Mouse (Mus musculus): ENCODE measurements at regions not wholly inside any gene's neighbourhood (a gene's known extent, or its start where the extent isn't known, plus 50 kb on each side); places are given as distances from the start of the nearest gene placed in this dataset.

GRCm38 (mm10) chr8:26441268-26442030, 322.1 kb downstream of the Gm45692 start:
- no peaks in the 10 kb centered on the region for H3K27me3 ChIP-seq (ENCODE audit: control insufficient read depth, insufficient read depth, low read length)
- no peak overlapping the region for H3K4me2 ChIP-seq (ENCODE audit: low read depth, low read length)
- 73% methylated on average over 12 of the region's 12 CpGs for WGBS
- no peak for DNase-seq (ENCODE audit: low spot score)
- ATAC-seq (replicated peaks; ENCODE audit: insufficient number of reproducible peaks, low FRiP score, low TSS enrichment, low read depth), result no peak
- no peaks in the 10 kb centered on the region for H3K4me1 ChIP-seq (ENCODE audit: control insufficient read depth, insufficient read depth, low read length)
- no peak overlapping the region for H3K4me3 ChIP-seq (ENCODE audit: low read depth, low read length)
- no peaks in the 10 kb centered on the region for H3K9me3 ChIP-seq (replicated peaks; ENCODE audit: control insufficient read depth, low read length)
- H3K27ac ChIP-seq (replicated peaks; ENCODE audit: low read depth, low read length), result no peak overlapping the region
- H3K9ac ChIP-seq (replicated peaks; ENCODE audit: low read length), result no peak overlapping the region
- no peaks in the 10 kb centered on the region for H3K36me3 ChIP-seq (replicated peaks; ENCODE audit: control insufficient read depth, insufficient read depth, low read depth, low read length)

- 36% methylated on average over 4 of the region's 4 CpGs for WGBS
- ATAC-seq (replicated peaks; ENCODE audit: insufficient number of reproducible peaks, low FRiP score, low TSS enrichment, low read depth), result no peak
- Histone ChIP-seq H3K4me2 (ENCODE audit: low read depth, low read length) (no peak overlapping the region), H3K27me3 (ENCODE audit: control insufficient read depth, insufficient read depth, low read length) (no peaks in the 10 kb centered on the region), H3K4me1 (ENCODE audit: control insufficient read depth, insufficient read depth, low read length) (no peaks in the 10 kb centered on the region), H3K9me3 (replicated peaks; ENCODE audit: control insufficient read depth, low read length) (no peaks in the 10 kb centered on the region), H3K9ac (replicated peaks; ENCODE audit: low read length) (no peak overlapping the region), H3K4me3 (ENCODE audit: low read depth, low read length) (no peak overlapping the region), H3K36me3 (replicated peaks; ENCODE audit: control insufficient read depth, insufficient read depth, low read depth, low read length) (no peaks in the 10 kb centered on the region), H3K27ac (replicated peaks; ENCODE audit: low read depth, low read length) (no peak overlapping the region)
- DNase-seq (ENCODE audit: low spot score), result peak; percentile 74
Observed at GRCm38 (mm10) chr8:26443041-26443440, 323.7 kb downstream of the Gm45692 start.

GRCm38 (mm10) chr8:26443735-26444134, 324.4 kb downstream of the Gm45692 start:
- no peak for DNase-seq (ENCODE audit: low spot score)
- Histone ChIP-seq H3K27me3 (ENCODE audit: control insufficient read depth, insufficient read depth, low read length) (no peaks in the 10 kb centered on the region), H3K27ac (replicated peaks; ENCODE audit: low read depth, low read length) (no peak overlapping the region), H3K9me3 (replicated peaks; ENCODE audit: control insufficient read depth, low read length) (no peaks in the 10 kb centered on the region), H3K4me1 (ENCODE audit: control insufficient read depth, insufficient read depth, low read length) (no peaks in the 10 kb centered on the region), H3K36me3 (replicated peaks; ENCODE audit: control insufficient read depth, insufficient read depth, low read depth, low read length) (no peaks in the 10 kb centered on the region), H3K4me2 (ENCODE audit: low read depth, low read length) (no peak overlapping the region), H3K9ac (replicated peaks; ENCODE audit: low read length) (no peak overlapping the region), H3K4me3 (ENCODE audit: low read depth, low read length) (no peak overlapping the region)
- ATAC-seq (replicated peaks; ENCODE audit: insufficient number of reproducible peaks, low FRiP score, low TSS enrichment, low read depth), result no peak
- 91% methylated on average over 11 of the region's 11 CpGs for WGBS

GRCm38 (mm10) chr8:26445991-26446390, 326.7 kb downstream of the Gm45692 start:
- no peak for DNase-seq (ENCODE audit: low spot score)
- no peak overlapping the region for H3K4me3 ChIP-seq (ENCODE audit: low read depth, low read length)
- ATAC-seq (replicated peaks; ENCODE audit: insufficient number of reproducible peaks, low FRiP score, low TSS enrichment, low read depth), result no peak
- H3K9ac ChIP-seq (replicated peaks; ENCODE audit: low read length), result no peak overlapping the region
- no peaks in the 10 kb centered on the region for H3K27me3 ChIP-seq (ENCODE audit: control insufficient read depth, insufficient read depth, low read length)
- no peaks in the 10 kb centered on the region for H3K9me3 ChIP-seq (replicated peaks; ENCODE audit: control insufficient read depth, low read length)
- no peaks in the 10 kb centered on the region for H3K36me3 ChIP-seq (replicated peaks; ENCODE audit: control insufficient read depth, insufficient read depth, low read depth, low read length)
- WGBS, result 80% methylated on average over 4 of the region's 4 CpGs
- H3K4me2 ChIP-seq (ENCODE audit: low read depth, low read length), result no peak overlapping the region
- H3K4me1 ChIP-seq (ENCODE audit: control insufficient read depth, insufficient read depth, low read length), result no peaks in the 10 kb centered on the region
- H3K27ac ChIP-seq (replicated peaks; ENCODE audit: low read depth, low read length), result no peak overlapping the region

- no peak for DNase-seq (ENCODE audit: low spot score)
- WGBS, result 77% methylated on average over 8 of the region's 8 CpGs
- no peak for ATAC-seq (replicated peaks; ENCODE audit: insufficient number of reproducible peaks, low FRiP score, low TSS enrichment, low read depth)
- Histone ChIP-seq H3K4me1 (ENCODE audit: control insufficient read depth, insufficient read depth, low read length) (no peaks in the 10 kb centered on the region), H3K4me3 (ENCODE audit: low read depth, low read length) (no peak overlapping the region), H3K27me3 (ENCODE audit: control insufficient read depth, insufficient read depth, low read length) (no peaks in the 10 kb centered on the region), H3K36me3 (replicated peaks; ENCODE audit: control insufficient read depth, insufficient read depth, low read depth, low read length) (no peaks in the 10 kb centered on the region), H3K4me2 (ENCODE audit: low read depth, low read length) (no peak overlapping the region), H3K9me3 (replicated peaks; ENCODE audit: control insufficient read depth, low read length) (no peaks in the 10 kb centered on the region), H3K27ac (replicated peaks; ENCODE audit: low read depth, low read length) (no peak overlapping the region), H3K9ac (replicated peaks; ENCODE audit: low read length) (no peak overlapping the region)
Observed at GRCm38 (mm10) chr8:26447886-26448640, 328.7 kb downstream of the Gm45692 start.

- H3K4me1 ChIP-seq (ENCODE audit: control insufficient read depth, insufficient read depth, low read length), result no peaks in the 10 kb centered on the region
- H3K9me3 ChIP-seq (replicated peaks; ENCODE audit: control insufficient read depth, low read length), result no peaks in the 10 kb centered on the region
- 84% methylated on average over 7 of the region's 7 CpGs for WGBS
- H3K4me2 ChIP-seq (ENCODE audit: low read depth, low read length), result no peak overlapping the region
- no peak overlapping the region for H3K4me3 ChIP-seq (ENCODE audit: low read depth, low read length)
- no peaks in the 10 kb centered on the region for H3K27me3 ChIP-seq (ENCODE audit: control insufficient read depth, insufficient read depth, low read length)
- no peaks in the 10 kb centered on the region for H3K36me3 ChIP-seq (replicated peaks; ENCODE audit: control insufficient read depth, insufficient read depth, low read depth, low read length)
- no peak for DNase-seq (ENCODE audit: low spot score)
- H3K27ac ChIP-seq (replicated peaks; ENCODE audit: low read depth, low read length), result no peak overlapping the region
- no peak for ATAC-seq (replicated peaks; ENCODE audit: insufficient number of reproducible peaks, low FRiP score, low TSS enrichment, low read depth)
- no peak overlapping the region for H3K9ac ChIP-seq (replicated peaks; ENCODE audit: low read length)
Observed at GRCm38 (mm10) chr8:26449291-26449690, 330.0 kb downstream of the Gm45692 start.

- ATAC-seq (replicated peaks; ENCODE audit: insufficient number of reproducible peaks, low FRiP score, low TSS enrichment, low read depth) (peak; percentile 66; the same call in 1 of the 2 replicates), DNase-seq (ENCODE audit: low spot score) (peak; percentile 81)
- no peak overlapping the region for H3K4me3 ChIP-seq (ENCODE audit: low read depth, low read length)
- no peaks in the 10 kb centered on the region for H3K9me3 ChIP-seq (replicated peaks; ENCODE audit: control insufficient read depth, low read length)
- no peaks in the 10 kb centered on the region for H3K27me3 ChIP-seq (ENCODE audit: control insufficient read depth, insufficient read depth, low read length)
- H3K4me2 ChIP-seq (ENCODE audit: low read depth, low read length), result no peak overlapping the region
- peak overlapping the region; percentile 67 for H3K27ac ChIP-seq (replicated peaks; ENCODE audit: low read depth, low read length)
- H3K36me3 ChIP-seq (replicated peaks; ENCODE audit: control insufficient read depth, insufficient read depth, low read depth, low read length), result no peaks in the 10 kb centered on the region
- 25% methylated on average over 10 of the region's 10 CpGs for WGBS
- H3K9ac ChIP-seq (replicated peaks; ENCODE audit: low read length), result no peak overlapping the region
- no peaks in the 10 kb centered on the region for H3K4me1 ChIP-seq (ENCODE audit: control insufficient read depth, insufficient read depth, low read length)
Observed at GRCm38 (mm10) chr8:26450543-26450942, 331.2 kb downstream of the Gm45692 start.

- H3K4me1 ChIP-seq (ENCODE audit: control insufficient read depth, insufficient read depth, low read length), result no peaks in the 10 kb centered on the region
- WGBS, result 58% methylated on average over 5 of the region's 5 CpGs
- no peaks in the 10 kb centered on the region for H3K36me3 ChIP-seq (replicated peaks; ENCODE audit: control insufficient read depth, insufficient read depth, low read depth, low read length)
- H3K4me3 ChIP-seq (ENCODE audit: low read depth, low read length), result no peak overlapping the region
- H3K9ac ChIP-seq (replicated peaks; ENCODE audit: low read length), result no peak overlapping the region
- H3K27me3 ChIP-seq (ENCODE audit: control insufficient read depth, insufficient read depth, low read length), result no peaks in the 10 kb centered on the region
- H3K4me2 ChIP-seq (ENCODE audit: low read depth, low read length), result no peak overlapping the region
- no peak overlapping the region for H3K27ac ChIP-seq (replicated peaks; ENCODE audit: low read depth, low read length)
- no peak for ATAC-seq (replicated peaks; ENCODE audit: insufficient number of reproducible peaks, low FRiP score, low TSS enrichment, low read depth)
- DNase-seq (ENCODE audit: low spot score), result no peak
- no peaks in the 10 kb centered on the region for H3K9me3 ChIP-seq (replicated peaks; ENCODE audit: control insufficient read depth, low read length)
Observed at GRCm38 (mm10) chr8:26452976-26453573, 333.7 kb downstream of the Gm45692 start.

All from embryonic facial prominence, embryonic 11.5 days (tissue).